Mouse (Mus musculus) 3T3-L1 (cell line): ENCODE data around the gene Dolpp1.
A peak's percentile ranks its signal among the peaks of the same experiment; 100 is the strongest.

Experiments
- DNase-seq: peaks from one replicate; pipeline ENCODE4 v3.0.0-alpha.2; 2015; ENCODE audit warnings: low read depth, low spot score

Dolpp1 gene

DNA sequence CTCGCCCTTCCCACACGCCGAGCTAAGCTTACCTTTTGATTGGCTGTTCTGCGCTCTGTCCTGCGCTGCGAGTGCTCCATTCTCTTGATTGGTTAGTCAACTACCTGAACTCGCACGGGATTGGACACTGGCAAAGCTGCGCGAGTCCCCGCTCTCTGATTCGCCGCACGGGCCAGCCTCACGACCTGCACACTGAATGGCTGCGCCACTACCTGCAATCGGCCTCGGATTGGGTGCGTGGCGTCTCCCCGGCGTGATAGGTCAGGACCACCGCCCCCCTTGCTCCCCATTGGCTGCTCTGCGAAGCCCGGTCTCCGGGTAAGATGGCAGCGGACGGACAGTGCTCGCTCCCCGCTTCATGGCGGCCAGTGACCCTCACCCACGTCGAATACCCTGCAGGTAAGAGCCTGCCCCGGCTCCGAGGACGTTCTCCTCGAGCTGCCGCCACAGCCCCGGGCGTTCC lies at the start of gene Dolpp1:
Gene Dolpp1, plus strand, starts transcription at position 141 of the 463 bp plus-strand sequence.
- peak; percentile 98 for DNase-seq

DNA sequence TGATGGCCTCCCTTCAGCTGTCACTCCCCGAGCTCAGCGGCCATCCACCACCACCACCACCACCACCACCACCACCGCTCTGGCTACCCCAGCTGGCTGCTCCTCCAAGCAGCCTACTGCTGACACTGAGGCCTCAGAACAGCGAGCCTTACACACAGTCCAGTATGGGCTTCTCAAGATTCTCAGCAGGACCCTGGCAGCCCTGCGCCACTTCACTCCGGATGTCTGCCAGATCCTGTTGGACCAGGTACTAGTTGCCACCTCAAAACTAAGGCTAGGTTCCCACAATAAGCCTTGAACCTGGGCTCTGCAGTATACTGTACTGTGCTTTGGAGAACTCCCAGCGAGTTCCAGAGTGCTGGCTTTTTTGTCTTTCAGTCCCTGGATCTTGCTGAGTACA lies 49.5 kb upstream of the Dolpp1 start:
- DNase-seq: no peak

DNA sequence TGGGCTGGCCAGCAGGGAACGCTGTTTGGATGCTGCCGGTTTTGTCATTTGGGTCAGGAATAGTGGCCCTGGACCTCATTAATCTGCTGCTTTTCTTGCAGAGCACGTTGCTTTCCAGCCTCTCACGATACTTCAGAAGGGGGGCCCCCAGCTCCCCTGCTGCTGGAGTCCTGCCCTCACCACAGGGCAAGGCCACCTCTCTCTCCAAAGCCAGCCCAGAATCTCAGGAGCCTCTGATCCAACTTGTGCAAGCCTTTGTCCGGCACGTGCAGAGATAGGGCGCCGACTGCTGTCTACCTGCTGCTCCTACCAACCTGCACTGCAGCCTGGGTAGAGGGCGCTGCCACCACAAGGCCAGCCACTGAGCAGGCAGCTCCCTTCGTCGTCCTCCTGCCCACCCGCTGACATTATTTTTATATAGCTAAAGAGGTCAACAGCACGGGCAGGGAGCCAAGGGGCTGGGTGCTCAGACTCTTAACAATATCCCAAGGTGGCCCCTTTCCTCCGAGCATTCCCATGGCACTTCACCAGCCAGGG lies 48.4 kb upstream of the Dolpp1 start:
- DNase-seq: no peak

DNA sequence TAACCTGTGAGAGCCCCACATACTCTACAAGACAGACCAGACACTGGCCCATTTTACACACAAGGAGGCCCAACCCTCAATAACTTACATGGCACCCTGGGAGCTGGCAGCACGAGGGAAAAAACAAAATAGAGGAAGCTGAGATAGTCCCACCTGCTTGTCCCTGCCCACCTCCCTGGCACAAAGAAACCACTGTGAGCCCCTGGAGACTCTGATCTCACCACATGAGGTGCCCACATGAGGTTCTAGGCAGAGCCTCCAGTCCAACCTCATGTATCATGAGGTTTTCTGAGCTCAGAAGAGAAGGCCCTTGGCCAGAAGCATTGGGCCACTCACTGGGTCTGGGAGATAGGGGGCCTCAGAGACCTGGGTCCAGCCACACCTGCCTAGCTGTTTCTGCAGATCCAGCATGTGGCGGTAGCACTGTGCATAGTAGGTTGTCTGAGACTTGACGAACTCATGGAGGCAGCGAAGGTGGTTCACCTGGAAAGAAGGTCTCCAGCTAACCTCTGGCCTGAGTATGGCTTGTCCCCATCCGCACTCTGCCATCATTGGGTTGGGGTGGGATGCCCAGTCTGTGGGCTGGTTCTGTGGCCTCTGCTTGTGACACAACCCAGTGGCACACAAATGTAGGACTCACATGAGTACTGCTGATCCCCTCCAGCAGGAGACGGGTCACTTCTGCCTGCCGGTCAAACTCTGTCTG lies 45.9 kb upstream of the Dolpp1 start:
- no peak for DNase-seq

DNA sequence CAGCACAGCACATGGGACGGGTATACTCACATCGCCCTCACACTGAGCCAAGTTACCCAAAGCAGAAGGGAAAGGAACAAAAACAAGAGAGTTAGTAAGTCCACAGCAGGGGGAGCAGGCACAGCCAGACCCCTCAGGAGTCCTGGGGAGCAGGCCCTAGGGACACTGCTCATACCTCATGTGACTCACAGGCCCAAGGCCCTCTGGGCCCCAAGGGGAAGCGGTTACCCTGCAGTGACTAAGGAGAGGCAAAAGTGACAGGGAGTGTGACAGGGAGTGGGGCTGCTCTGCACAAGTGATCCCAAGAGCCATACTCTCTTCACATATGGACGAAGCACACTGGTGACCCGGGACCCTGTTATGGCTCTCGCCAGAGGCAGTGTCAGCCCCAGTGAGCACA lies 42.9 kb upstream of the Dolpp1 start:
- no peak for DNase-seq

DNA sequence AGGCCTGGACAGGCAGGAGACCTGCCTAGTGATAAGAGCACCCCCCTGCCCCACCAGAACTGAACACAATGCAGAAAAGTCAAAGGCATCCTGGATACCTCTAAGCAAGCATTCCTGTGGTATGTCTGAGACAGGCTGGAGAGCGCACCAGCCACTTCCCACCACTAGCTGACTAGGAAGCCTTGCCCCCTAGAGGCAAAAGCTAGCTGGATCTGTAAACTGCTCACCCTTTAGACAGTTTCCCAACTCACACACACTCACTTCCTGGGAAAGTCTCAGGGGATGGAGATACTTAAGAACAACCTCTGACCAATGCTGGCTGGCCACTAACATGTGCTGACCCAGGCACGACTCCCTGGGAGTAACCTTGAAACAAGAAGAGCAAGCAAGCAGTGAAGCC lies 40.9 kb upstream of the Dolpp1 start:
- DNase-seq: peak; percentile 97

DNA sequence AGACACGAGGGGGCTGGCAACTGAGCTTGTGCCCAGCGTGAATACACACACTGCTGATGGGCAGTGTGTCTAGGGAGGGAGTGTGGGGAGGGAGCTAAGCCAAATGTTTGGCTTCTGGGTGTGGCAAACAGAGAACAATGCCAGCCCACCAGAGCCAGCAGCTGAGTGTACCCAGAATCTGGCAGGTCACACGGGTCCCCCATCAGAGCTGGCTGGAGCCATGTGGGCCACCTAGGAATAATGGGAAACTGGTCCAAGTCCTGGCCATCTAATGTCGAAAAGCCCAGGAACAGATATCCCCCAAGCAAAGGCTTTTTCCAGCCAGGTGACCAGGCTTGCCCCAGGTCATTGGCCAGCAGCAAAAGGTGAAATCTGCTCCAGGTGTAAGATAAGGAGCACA lies 36.2 kb upstream of the Dolpp1 start:
- no peak for DNase-seq

DNA sequence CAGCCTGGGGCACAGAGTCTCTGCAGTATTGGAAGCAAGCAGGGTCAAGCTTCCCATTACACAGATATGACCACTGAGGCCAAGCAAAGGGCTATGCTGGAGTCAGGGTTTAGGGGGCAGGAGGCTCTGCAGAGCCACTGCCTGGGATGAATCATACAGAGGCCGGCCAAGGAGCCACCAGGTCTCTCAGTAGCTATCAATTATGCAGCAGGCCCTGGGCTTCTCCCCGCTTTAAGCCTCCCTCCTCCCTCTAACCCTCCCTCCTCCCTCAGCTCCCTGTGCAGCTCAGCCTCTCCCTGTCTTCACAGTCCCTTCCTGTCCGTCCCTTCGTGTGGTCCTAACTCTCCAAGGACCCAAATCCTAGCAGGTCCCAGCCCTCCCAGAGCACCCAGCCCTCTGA lies 35.8 kb upstream of the Dolpp1 start:
- peak; percentile 50 for DNase-seq

DNA sequence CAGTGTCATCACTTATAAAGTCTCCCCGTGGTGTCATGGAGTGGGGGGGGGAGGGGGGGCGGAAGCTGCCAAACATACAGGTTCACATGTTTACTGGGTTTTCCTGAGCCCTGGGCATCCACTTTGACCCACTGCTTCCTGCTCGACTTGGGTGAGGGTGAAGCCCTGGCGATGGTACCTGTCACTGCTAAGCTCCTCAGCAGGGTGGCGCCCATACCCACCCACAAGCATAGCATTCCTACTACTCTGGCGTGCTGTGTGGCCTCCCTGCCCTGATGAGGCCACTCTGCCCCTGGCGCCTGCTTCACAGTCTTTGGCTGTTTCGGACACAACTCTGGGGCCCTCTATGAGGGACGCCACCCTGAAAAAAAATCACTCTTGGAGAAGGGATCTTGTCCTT lies 35.1 kb upstream of the Dolpp1 start:
- no peak for DNase-seq

DNA sequence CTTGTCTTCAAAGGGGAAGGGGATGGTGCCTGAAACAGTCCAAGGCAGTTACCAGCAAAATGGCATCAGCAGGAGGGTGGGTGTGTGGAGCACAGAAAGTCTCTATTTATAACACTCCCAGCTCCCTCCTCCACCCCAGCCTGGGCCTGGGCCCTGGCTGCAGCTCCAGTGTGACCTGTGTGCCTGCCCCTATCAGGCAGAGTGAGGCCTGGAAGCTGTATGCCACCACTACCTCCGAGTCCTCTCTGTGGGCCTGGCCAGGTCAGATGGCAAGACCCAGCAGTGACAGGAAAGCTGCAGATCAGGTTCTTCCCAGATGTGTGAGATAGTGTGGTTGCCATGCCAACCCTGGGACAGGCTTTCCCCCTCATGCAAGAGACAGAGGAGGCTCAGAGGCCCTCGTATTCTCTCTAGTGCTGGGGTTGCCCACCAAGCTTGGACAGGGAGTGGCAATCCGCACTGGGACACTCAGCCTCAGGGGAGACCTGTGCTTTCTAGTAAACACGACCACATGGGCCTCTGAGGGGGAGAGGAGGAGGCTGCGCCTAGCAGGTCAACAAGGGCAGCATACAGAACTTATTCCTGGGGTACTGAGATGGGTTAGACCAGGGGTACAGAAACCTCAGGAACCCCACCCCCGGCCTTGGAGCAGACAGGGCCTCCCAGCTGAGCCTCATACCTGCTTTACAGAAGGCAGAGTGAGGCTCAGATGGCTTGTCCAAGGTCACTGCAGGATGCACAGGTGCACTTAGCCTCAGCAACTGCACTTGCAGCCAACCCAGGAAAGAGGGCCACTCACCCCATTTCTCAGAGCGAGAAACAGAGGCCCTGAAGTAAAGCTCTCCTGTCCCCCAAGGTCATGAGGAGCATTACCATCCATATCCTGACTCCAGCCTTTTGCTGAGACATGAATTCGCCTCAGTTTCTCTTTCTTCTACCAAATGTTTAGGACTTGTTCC lies 34.2 kb upstream of the Dolpp1 start:
- peak; percentile 22 for DNase-seq

DNA sequence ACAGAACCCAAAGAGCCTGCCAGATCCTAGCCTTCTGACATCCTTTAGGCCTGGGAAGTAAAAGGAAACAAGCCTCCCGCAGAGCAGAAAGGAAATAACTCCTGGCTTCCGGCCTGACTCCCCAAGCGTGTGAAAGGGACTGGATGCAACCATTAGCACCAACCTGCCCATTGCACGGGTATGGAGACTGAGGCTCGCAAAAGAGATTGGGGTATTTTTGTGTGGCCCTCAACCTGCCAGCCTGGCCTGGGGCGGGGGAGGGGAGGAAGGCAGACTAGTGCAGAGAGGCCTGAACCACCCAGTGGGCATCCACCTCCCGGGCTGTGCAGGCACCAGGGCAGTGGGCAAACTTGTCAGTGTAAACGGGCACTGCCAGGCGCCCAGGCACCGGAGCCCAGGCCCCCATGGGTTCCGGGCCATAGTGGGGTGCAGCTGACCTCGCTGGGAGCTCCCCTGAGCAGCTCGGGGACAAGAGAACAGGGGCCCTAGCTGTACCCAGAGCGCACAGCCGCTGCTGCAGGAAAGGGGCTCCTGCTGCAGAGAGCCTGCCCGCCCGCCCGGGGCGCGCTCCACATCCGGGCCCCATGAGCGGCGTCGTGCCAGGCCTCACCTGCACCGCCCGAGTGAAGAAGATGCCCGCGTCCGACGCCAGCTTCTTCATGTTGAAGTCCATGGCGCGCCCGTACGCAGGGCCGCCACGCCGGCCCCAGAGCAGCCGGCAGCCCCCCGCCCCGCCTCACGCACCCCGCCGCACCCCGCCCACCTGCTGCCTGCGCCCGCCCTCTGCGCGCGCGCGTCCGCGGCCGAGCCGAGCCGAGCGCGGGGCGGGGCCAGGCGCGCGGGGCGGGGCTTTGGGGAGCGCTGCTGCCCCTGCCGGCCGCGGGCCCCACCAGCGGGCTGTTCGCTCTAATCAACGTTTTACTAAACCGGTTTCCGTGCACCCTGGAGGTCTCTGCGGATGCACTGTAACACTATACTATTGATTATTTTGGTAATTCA lies 33.2 kb upstream of the Dolpp1 start, which contains the start of gene Sh3glb2:
Gene Sh3glb2, minus strand, starts transcription at position 805 of the 999 bp plus-strand sequence.
- peak; percentile 64 for DNase-seq

DNA sequence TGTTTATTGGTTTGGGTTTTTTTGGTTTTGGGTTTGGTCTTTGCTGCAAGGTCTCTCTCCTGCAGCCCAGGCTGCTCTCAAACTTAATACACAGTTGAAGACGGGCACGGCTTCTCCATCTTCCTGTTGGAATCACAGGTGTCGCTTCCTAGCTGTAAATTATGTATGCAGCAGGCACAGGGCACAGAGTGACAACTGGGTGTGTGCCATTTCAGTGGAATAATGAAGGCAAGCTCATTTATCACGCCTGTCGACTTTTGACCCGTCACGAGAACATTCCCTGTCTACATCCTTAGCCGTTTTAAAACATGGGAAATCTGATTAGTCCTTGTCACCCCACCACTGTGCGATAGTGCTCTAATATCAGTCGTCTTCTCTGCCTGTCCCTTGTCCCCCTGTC lies 31.4 kb upstream of the Dolpp1 start:
- DNase-seq: no peak

DNA sequence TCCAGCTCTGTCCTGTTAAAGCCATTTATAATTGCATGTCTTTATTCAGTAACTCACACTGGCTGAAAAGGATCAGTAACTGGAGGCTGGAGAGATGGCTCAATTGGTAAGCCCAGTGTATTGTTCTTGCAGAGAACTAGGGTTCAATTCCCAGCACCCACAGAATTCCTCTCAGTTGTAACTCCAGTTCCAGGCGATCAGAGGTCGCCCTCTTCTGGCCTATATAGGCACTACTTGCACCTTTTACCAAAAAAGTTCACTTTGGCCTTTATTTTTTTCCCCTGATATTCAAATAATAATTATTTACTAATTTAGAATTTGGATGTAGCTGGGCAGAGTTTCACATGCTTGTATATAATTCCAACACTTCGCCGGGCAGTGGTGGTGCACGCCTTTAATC lies 29.2 kb upstream of the Dolpp1 start:
- peak; percentile 27 for DNase-seq

DNA sequence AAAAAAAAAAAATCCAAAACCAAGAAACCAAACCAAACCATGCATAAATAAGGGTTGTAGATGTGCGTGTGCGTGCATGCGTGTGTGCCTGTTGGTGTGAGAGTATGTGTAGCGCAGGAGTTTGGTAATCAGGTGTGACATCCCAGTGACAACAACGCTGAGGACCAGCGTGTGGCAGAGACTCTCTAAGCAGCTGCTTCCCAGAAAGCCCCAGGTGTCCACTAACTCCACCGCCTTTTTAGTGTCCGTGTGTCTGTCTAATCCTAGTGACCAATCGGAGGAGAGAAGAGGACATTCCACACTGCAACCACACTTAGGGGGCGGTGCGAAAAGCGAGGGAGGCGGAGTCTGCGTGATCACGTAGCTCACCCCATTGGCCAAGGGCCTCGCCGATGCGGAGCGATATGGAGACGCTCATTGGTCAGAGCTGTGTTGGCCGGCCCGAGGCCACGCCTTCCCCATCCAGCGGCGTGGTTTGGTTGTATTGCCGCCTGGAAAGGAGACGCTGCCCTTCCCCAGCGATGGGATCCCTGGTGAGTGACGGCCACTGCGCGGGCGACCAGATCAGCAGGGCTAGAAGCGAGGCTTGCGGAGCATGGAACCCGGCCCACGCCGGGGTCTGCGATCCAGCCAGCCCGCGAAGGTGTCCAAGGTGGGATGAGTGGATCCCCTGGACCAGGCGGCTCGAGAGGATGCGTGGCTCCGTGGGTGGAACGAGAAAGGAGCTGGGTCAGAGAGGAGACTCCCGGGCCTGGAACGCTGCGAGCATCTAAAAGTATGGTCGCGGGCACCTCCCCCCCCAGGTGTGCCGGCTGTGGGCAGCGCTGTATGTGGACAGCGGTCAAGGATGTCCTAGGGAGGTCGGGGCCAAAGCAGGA lies 28.0 kb upstream of the Dolpp1 start, which contains the start of gene Miga2:
Gene Miga2, plus strand, starts transcription at position 461 of the 878 bp plus-strand sequence.
- DNase-seq: peak; percentile 99

DNA sequence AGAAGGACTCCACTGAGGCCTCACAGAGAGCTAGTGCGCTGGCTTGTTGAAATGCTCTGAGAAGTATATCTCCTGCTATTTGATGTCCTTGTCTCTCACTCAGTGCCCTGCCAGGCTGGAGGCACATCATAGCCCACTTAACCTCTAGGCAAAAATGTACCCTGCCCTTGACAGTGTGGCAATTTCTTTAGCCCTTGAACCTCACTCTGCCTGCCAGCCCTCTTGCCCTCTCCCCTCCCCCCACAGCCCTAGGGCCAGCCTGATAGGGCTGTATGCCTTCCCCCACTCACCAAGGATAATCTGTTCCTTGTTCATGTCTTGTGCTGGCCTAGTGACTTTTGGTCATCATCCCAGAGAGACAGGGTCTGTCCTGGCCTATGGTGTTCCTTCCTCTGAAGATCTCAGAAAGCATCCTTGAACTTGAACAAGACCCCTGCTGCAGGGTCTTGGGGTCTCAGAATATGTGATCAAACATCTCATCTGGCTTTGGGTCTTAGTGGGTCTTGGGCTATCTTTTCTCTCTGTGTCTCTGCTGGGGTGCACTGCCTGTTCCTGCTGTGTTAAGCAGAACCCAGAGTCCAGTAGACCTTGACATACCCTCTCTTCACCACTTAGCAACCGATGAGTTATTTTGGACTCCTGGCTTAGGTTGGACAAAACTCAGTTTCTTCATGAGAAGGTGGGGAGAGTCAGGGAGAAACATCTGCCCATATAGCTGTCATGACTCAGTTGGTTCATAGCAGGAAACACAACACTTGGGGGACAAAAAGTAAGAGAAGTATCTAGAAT lies 26.6 kb upstream of the Dolpp1 start:
- DNase-seq: no peak

DNA sequence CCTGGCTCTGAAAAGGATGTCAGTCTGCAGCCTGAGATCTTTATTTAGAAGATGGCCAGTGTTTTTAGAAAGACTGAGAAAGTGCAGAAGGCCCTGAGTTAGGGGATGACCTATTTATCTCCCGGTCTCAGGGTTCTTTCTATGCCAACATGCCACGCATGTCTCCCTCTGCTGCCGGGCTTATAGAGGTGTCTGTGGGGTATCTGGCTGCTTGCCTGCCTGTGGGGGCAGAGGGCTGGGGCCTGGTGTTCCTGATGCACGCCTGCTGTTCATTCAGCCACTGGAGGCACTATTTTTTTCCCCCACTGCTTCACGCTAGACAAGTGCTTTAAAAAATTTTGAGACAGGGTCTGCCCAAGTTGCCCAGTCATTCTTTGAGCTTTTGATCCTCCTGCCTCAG lies 25.9 kb upstream of the Dolpp1 start:
- DNase-seq: no peak

DNA sequence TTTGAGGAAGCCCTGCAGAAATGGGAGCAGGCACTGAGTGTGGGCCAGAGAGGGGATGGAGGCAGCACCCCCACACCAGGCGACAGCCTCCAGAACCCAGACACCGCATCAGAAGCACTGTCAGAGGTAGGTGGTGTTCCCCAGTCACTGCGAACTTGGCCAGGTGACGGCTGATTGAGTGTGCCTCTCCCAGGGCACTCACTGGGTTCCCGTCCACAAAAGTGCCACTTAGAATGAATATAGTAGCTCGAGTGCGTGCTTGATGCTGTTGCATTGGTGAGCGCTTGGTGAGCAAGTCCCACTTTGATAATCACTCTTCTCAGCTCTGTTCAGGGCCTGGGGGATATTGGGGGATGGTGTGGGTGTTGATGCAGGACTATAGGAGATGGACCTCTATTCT lies 20.5 kb upstream of the Dolpp1 start:
- no peak for DNase-seq

DNA sequence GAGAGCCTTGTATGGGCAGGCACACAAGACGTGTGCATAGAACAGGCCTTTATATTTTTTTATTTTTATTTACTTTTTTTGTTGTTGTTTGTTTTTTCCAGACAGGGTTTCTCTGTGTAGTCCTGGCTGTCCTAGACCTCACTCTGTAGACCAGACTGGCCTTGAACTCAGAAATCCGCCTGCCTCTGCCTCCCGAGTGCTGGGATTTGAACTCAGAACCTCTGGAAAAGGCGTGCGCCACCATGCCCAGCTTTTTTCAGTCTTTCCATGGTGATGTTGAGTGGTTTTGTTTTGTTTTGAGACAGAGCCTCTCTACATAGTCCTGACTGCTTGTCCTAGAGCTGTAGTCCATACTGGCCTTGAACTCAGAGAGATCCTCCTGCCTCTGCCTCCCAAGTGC lies 19.3 kb upstream of the Dolpp1 start:
- no peak for DNase-seq

DNA sequence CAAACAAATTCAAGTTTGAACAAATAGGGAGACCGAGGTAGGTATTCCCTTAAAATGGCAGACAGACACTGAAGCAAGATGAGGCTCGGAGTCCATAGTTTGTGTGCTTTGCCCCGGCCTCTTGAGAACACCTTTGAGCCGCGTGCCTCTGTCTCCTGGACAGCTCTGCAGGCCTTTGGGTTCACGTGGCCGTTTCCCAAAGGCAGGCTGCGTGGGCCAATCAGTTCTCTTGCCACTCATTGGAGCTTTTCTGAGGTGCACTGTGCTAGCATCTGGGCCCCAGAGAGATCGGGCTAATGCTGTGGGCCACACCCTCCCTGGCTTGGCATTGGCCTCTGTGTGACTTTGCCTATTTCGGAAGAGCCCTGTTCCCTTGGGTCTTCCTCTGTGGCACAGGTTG lies 16.2 kb upstream of the Dolpp1 start:
- DNase-seq: no peak
